Mouse (Mus musculus) adrenal gland, adult 2 months (tissue): ENCODE measurements around the gene Neu2. TPM values are rescaled to one million over a fixed set of nuclear protein-coding genes. Genes with fewer than 3 reads are reported as not detected.
"Not testable (repeated sequence)": the region's sequence is repeated elsewhere in the genome, so short reads cannot be mapped to it uniquely, and the experiment has no call there.

Experiments
- DNase-seq: peaks from one replicate; pipeline ENCODE4 v3.0.0; 2021
- long read RNA-seq: library from polyadenylated mRNA; stranded (forward); transcript quantifications from one replicate; pipeline ENCODE4 v2.0.0, GENCODE M21; 2021
- polyA plus RNA-seq: library from polyadenylated mRNA; depleted of rRNA; stranded (reverse); fragments of >200 nt; gene quantifications from 2 replicates; pipeline ENCODE4 v1.2.3, GENCODE M21; 2012; rRNA removed
- total RNA-seq, 2 experiments: library from RNA; stranded (reverse); gene quantifications; 2 replicates each; pipeline ENCODE4 v1.2.3; 2021

Gene Neu2
- not detected for total RNA-seq
- not detected in 2 replicates for polyA plus RNA-seq
- long read RNA-seq = 0 reads

GRCm38 (mm10) chr1:87509561-87510165, at the start of gene Neu2:
TSS of gene Neu2 (plus strand) at chr1:87509889.
- peak; percentile 42 for DNase-seq

DNA sequence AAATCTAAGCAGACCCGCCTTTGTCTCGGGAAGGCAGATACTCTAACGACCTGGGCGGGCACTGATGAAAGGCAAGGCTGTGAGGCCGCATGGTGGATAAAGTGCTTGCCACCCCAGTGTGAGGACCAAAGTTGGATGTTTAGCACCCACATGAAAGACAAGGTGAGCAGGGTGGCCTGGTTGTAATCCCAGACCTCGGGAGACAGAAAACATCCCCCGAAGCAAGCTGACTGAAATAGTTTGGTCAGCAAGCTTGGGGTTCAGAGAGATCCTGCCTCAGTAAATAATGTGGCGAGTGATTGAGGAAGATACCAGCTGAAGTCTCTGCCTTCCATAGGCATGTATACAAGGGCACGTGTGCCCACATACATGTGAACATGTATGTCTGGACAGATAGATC, 42.2 kb upstream of the Neu2 start:
- DNase-seq = no peak

GRCm38 (mm10) chr1:87468321-87468720, 41.4 kb upstream of the Neu2 start:
- DNase-seq = no peak

DNA sequence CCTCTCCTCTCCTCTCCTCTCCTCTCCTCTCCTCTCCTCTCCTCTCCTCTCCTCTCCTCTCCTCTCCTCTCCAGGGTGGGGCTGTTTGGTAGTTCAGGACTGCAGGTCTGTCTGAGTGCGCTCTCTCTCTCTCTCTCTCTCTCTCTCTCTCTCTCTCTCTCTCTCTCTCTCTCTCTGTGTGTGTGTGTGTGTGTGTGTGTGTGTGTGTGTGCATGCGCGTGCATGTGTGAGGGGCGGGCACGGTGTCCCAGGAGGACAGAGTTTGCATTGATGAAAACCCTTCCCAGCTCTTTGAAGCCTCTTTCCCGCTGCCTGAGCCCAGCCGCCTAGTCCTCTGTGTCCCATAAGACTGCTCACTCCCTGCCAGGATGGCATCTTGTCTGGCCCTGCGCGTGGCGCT, 39.7 kb upstream of the Neu2 start, which contains the start of gene Snorc:
Snorc (plus strand) TSS at position 301 of the 400 bp plus-strand sequence.
- not testable (repeated sequence) for DNase-seq

GRCm38 (mm10) chr1:87471914-87472313, 37.8 kb upstream of the Neu2 start:
- DNase-seq = no peak

- no peak for DNase-seq
These were observed 37.1 kb upstream of the Neu2 start for GRCm38 (mm10) chr1:87472576-87472975.

- DNase-seq = no peak
These were observed 34.4 kb upstream of the Neu2 start for GRCm38 (mm10) chr1:87475076-87475895.

DNA sequence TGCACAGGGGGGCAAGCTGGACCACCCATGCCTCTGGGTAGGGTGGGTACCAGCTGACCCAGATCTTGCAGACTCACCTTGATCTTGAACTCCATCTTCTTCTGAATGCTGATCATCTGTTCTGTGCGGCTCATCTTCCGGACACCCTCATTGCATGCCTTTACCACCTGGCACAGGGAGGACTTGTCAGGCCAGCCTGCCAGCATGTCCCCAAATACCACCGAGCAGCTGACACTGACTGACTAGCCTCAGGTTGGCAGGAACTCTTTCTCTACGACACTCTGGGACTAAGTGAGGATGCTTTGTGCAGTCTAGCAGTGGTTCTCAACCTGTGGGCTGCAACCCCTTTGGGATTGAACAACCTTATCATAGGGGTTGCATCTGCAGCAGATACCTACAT, 27.1 kb upstream of the Neu2 start:
- no peak for DNase-seq

DNA sequence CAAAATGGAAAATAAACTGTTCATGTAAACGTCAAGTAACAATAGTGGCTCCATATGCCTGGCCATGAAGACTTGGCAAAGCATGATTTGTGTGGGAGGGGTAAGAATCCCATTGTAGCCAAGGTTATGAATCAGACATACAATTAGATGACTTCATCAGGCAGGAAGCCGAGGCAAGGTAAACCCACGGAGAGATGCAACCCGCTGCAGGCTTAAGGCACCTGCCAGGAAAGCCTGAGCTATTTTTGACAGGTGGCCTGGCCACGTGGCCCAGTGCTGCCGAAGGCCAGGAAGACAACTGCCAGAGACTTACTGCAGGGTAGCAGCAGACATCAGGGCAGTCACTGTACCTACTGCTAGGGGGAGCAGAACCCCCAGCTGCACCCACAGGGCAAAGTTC, 23.3 kb upstream of the Neu2 start:
- peak; percentile 9 for DNase-seq

DNA sequence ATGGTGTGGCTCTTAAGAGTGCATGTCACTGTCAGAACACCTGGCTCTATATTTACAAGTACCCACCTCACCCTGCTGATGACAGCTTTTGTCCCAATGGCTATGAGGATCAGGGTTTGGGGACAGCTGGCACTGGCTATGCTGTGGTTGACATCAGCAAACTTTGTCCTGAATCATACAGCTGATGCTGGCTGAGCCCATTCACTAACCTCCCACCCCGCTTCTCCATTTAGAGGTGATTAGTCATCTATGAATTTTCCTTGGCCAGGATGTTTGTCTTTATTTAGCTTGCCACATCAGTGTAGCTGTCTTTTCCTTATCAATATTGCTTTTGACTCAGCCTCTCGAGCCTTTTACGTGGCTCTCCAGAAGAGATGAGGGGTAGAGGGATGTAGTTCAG, 17.4 kb upstream of the Neu2 start:
- peak; percentile 28 for DNase-seq

GRCm38 (mm10) chr1:87493542-87493941, 16.1 kb upstream of the Neu2 start:
- no peak for DNase-seq

DNA sequence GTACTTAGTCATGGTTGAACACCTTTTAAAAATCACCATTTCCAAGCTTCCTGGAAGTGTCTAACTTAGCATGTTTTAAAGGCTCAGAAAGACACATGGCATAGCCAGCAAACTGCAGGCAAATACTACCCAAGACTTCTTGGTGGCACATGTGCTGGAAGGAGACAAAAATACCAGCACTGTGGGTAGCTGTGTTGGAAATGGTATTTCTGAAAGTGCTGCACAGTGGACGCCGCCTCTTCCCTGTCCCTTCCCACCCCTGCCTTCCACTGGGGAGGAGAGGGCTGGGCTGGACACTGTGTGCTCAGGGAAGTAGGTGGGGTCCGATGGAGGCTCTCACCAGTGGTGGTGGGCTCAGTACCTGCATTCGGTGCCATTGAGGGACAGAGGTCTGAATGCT, 4.2 kb upstream of the Neu2 start:
- DNase-seq = no peak

DNA sequence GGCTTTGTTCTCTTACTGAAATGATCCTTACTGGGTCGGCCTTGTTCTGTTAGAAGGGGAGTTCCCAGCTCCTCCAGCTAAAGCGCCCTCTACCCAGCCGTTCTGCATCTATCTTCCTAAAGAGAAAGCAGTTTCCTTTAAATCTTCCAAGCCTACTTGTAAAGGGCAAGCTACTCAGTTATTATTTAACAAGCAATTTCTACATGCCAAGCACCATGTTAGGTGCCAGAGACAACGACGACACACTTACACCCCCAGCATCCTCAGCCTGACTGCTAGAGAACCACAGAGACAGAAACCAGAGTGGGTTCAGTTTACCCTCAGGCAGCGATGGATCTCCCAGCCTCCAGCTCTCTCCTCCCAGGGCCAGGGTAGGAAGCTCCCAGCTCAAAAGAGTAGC, 1.8 kb upstream of the Neu2 start:
- DNase-seq = no peak

- no peak for DNase-seq
These were observed 813 bp upstream of the Neu2 start for GRCm38 (mm10) chr1:87508591-87509560.

- DNase-seq = peak; percentile 46
These were observed 540 bp downstream of the Neu2 start for GRCm38 (mm10) chr1:87510166-87510691.

DNA sequence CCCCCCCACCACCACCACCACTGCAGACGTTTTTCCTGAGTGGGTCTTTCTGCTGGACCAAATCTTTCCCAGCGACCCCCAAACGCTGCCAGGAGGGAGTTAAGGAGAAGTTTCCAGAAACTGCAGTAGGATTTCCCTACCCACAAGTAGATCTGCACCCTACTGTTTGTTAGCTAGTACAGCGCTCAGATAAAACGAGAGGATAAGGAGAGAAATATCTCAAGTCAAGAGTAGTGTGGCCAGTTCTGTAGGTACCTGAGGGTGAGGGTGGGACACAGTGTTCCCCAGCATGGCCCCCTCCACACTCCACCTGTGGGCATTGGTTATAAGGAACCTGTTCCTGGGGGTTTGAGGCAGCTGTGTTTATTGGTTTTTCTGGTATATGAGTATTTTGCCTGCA, 1.2 kb downstream of the Neu2 start:
- no peak for DNase-seq

GRCm38 (mm10) chr1:87520467-87520866, 10.8 kb downstream of the Neu2 start:
- no peak for DNase-seq

DNA sequence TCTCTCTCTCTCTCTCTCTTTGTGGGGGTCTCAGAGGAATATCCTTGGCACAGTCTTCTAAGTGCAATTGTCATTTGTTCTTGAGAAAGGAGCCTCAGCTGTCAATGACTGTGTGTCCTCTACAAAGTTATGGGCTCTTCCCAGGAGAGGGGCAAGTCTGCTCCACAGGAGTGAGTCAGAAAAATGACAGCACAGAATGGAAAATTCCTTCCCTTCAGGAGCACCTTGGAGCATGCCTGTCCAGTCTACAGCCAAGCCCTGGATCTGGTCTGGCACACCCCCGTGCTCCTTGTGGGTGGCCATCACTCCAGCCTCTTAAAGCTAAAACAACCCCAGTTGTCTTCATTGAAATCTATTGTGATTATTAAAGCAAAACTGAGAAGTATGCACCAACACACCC, 11.8 kb downstream of the Neu2 start:
- DNase-seq = peak; percentile 23

DNA sequence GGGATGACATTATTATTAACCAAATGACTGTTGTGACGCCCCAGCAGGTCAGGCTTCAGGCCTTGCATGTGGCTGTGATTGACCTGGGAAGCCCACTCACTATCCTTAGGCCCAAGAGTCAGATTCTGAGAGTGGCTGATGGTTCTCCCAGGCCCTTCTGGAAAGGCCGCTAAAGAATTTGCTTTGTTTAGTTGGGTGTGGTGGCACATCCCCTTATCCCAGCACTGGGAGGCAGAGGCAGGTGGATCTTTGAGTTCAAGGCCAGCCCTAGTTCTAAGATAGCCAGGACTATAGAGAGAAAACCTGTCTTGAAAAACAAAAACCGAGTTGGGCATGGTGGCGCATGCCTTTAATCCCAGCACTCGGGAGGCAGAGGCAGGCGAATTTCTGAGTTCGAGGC, 15.4 kb downstream of the Neu2 start:
- no peak for DNase-seq

DNA sequence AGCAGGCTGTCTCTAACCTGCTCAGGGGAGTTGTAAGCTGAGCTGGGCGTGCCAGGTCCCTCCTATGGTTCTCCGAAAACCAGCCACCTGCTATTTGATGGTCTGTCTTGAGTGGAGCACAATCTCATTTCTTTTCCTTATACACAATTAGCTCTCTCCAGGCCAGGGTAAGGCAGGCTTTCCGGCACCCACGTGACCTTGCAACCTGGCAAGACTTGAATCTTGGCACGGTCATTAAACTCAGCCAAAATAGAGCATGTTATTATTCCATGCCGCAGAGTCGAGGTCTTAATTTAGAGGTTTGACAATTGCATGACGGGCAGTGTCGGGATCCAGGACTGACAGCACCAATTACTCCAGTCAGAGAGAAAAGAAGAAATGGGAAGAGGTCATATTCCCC, 17.5 kb downstream of the Neu2 start:
- no peak for DNase-seq

- DNase-seq = no peak
These were observed 22.7 kb downstream of the Neu2 start for GRCm38 (mm10) chr1:87532346-87532745.

GRCm38 (mm10) chr1:87534118-87534517, 24.4 kb downstream of the Neu2 start:
- no peak for DNase-seq
